9 mouse cellular contexts compared by ENCODE assay signal in genomic region chr2:29515831-29516447, GRCm38 (mm10).
A peak's percentile ranks its signal among the peaks of the same experiment; 100 is the strongest.
DNase-seq lines count a peak whose midpoint lies in the region; ATAC-seq and TF ChIP-seq lines count a peak whose summit lies in the region.
"Had no signal": no experiment of that assay in that cellular context is flagged by ENCODE, and none has a peak within 500 bp of the region (broad histone marks: within the 10 kb centered on the region; RNA-seq: fewer than 3 reads in every experiment).

No protein-coding gene starts in this region.

- no peaks in the 10 kb centered on the region for H3K36me3 ChIP-seq in midbrain, postnatal 0 days (ENCODE audit: insufficient read depth, low read length)
- no peaks in the 10 kb centered on the region for H3K36me3 ChIP-seq in kidney, embryonic 16.5 days (ENCODE audit: insufficient read depth, low read length)
- H3K36me3 ChIP-seq: heart, embryonic 13.5 days had no signal

- no peak overlapping the region for H3K4me3 ChIP-seq in midbrain, postnatal 0 days (ENCODE audit: low read depth, low read length)
- H3K4me3 ChIP-seq in kidney, embryonic 16.5 days (ENCODE audit: low read length) = no peak overlapping the region
- H3K4me3 ChIP-seq: heart, embryonic 13.5 days had no signal

- H3K27ac ChIP-seq in midbrain, postnatal 0 days (ENCODE audit: low read depth, low read length) = no peak overlapping the region
- H3K27ac ChIP-seq in kidney, embryonic 16.5 days (ENCODE audit: low read length) = no peak overlapping the region
- H3K27ac ChIP-seq: heart, embryonic 13.5 days had no signal

- peak; percentile 46 to 58 for DNase-seq in layer of hippocampus, postnatal 10 days (ENCODE audit: low spot score in 2 of 2)
- DNase-seq in layer of hippocampus, adult 9-10 months (ENCODE audit: low spot score) = no peak
- DNase-seq in cerebellum, postnatal 14 days = peak; percentile 79 to 83
- peak; percentile 36 for DNase-seq in heart, adult 8-10 months (ENCODE audit: low spot score)
- peak; percentile 65 for DNase-seq in midbrain, postnatal 0 days (ENCODE audit: low spot score)
- no peak for DNase-seq in lung, postnatal 36 days
- DNase-seq in lung, postnatal 4 days = no peak

- no peak overlapping the region for H3K9ac ChIP-seq in midbrain, postnatal 0 days (replicated peaks; ENCODE audit: low read length, poor library complexity, severe bottlenecking)
- no peak overlapping the region for H3K9ac ChIP-seq in kidney, embryonic 16.5 days (replicated peaks; ENCODE audit: low read length)

- H3K4me1 ChIP-seq in midbrain, postnatal 0 days (ENCODE audit: insufficient read depth, low read length) = peaks cover 13% of the 10 kb centered on the region
- no peaks in the 10 kb centered on the region for H3K4me1 ChIP-seq in kidney, embryonic 16.5 days (ENCODE audit: insufficient read depth, low read length)

- H3K27me3 ChIP-seq in midbrain, postnatal 0 days (ENCODE audit: insufficient read depth, low read length) = no peaks in the 10 kb centered on the region
- H3K27me3 ChIP-seq in kidney, embryonic 16.5 days (ENCODE audit: insufficient read depth, low read length) = no peaks in the 10 kb centered on the region
- H3K27me3 ChIP-seq: heart, embryonic 13.5 days had no signal

- WGBS in midbrain, postnatal 0 days = 69% methylated on average over 4 of the region's 4 CpGs
- WGBS in kidney, embryonic 16.5 days = 83% methylated on average over 4 of the region's 4 CpGs

- no peak overlapping the region for H3K4me2 ChIP-seq in midbrain, postnatal 0 days (ENCODE audit: low read depth, low read length, poor library complexity, severe bottlenecking)
- H3K4me2 ChIP-seq in kidney, embryonic 16.5 days (replicated peaks; ENCODE audit: low read depth, low read length) = no peak overlapping the region
- H3K4me2 ChIP-seq: heart, embryonic 13.5 days had no signal

- no peaks in the 10 kb centered on the region for H3K9me3 ChIP-seq in midbrain, postnatal 0 days (ENCODE audit: low read length)
- no peaks in the 10 kb centered on the region for H3K9me3 ChIP-seq in kidney, embryonic 16.5 days (ENCODE audit: low read length)
- H3K9me3 ChIP-seq: heart, embryonic 13.5 days had no signal

- ATAC-seq in midbrain, postnatal 0 days (ENCODE audit: low FRiP score) = no peak
- ATAC-seq in kidney, embryonic 16.5 days (ENCODE audit: low FRiP score, low TSS enrichment) = no peak

- no peak for TF ChIP-seq CTCF in midbrain, postnatal 0 days (IDR thresholded peaks at IDR 0.05)

Comparison
In these comparisons a context has a peak if more than half of its experiments do, and no peak if none do; other contexts are left out.
1. DNase-seq: peak in layer of hippocampus, postnatal 10 days (2 of 2), cerebellum, postnatal 14 days (2 of 2), heart, adult 8-10 months (single experiment) and midbrain, postnatal 0 days (single experiment); none in layer of hippocampus, adult 9-10 months (single experiment), lung, postnatal 36 days (single experiment) and lung, postnatal 4 days (0 of 2).